Mouse (Mus musculus) megakaryocyte, embryonic 14.5 days (primary cell): ENCODE measurements at regions not wholly inside any gene's neighbourhood (a gene's known extent, or its start where the extent isn't known, plus 50 kb on each side); places are given as distances from the start of the nearest gene placed in this dataset.

Experiments used
- FLI1 ChIP-seq: IDR thresholded peaks from 2 replicates; pipeline ENCODE4 v1.6.1; 2012; ENCODE audit warnings: low read length, inconsistent platforms, mixed read lengths
- GATA1 ChIP-seq: IDR thresholded peaks from 3 replicates; pipeline ENCODE4 v1.6.1; 2012; ENCODE audit warnings: mixed read lengths, low read length, inconsistent platforms, borderline replicate concordance

DNA sequence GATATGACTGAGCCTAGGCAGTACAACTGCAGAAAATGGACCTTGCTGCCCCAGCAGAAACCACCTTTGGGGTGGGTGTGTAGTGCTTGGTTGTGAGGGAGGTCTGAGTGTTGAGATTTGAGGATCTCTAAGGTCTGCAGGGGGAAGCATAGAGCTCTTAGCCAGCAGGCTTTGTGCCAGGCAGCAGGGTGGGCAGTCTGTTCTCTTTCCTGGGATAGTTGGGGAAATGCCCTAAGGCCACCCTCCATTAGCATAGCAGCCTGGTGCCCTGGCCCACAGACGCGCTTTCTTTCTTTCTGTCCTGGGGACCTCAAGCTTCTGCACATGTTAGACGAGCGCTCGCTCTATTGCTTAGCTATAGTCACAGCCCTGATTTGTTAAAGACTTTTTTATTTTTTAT lies 91.4 kb upstream of the Eef2kmt start:
- TF ChIP-seq GATA1: no peak
- TF ChIP-seq FLI1: no peak
